Mouse (Mus musculus) monocyte, adult 2 months (primary cell): ENCODE results near the gene Mef2b.

Experiments
- DNase-seq, 2 experiments: peaks; one replicate each; pipeline ENCODE4 v3.0.0; 2022; ENCODE audit warnings: low spot score in 2 of 2, low read depth in 1 of 2

The Mef2b gene

GRCm38 (mm10) chr8:70216566-70216965 lies 77.1 kb downstream of the Mef2b start:
- DNase-seq: no peak
